Mouse (Mus musculus) olfactory bulb, adult 2 months (tissue): ENCODE measurements around the gene Sirt5. TPM values are rescaled to one million over a fixed set of nuclear protein-coding genes. Genes with fewer than 3 reads are reported as not detected.

Source experiments
- H3K27ac ChIP-seq: fragments of 200-500 bp; 2 replicates; pipeline ENCODE4 v1.5.1; 2012; ENCODE audit warnings: low read depth, low read length; ENCODE audit not compliant: insufficient read depth
- H3K4me1 ChIP-seq: fragments of 200-500 bp; 2 replicates; pipeline ENCODE4 v1.6.1; 2012; ENCODE audit warnings: low read length; ENCODE audit not compliant: control insufficient read depth, insufficient read depth
- H3K4me3 ChIP-seq: fragments of 200-500 bp; 2 replicates; pipeline ENCODE4 v1.5.1; 2012; ENCODE audit warnings: mild to moderate bottlenecking, low read depth, low read length, moderate library complexity; ENCODE audit not compliant: insufficient read depth
- CTCF ChIP-seq: fragments of 200-500 bp; IDR thresholded peaks from 2 replicates; pipeline ENCODE4 v1.5.1; 2012; ENCODE audit warnings: low read depth, mild to moderate bottlenecking, low read length, moderate library complexity; ENCODE audit not compliant: insufficient read depth
- POLR2A ChIP-seq: fragments of 200-500 bp; IDR thresholded peaks from 2 replicates; pipeline ENCODE4 v1.6.1; 2012; ENCODE audit warnings: mild to moderate bottlenecking, low read depth, low read length, moderate library complexity; ENCODE audit not compliant: insufficient read depth
- WGBS: fragments of 180-500 bp; shearing (Covaris S2); methylation state at CpG from one replicate; pipeline ENCODE4 v1.1.7; 2018; 5-methylcytosine and 5-hydroxymethylcytosine counted together
- polyA plus RNA-seq: library from polyadenylated mRNA; stranded (reverse); fragments of >200 nt; gene quantifications from 2 replicates; pipeline ENCODE4 v1.2.4, GENCODE M21; 2012; ENCODE audit warnings: low replicate concordance; ENCODE audit not compliant: missing spikeins, insufficient read depth, insufficient read length

Gene Sirt5
- polyA plus RNA-seq, 1 experiment = not detected

DNA sequence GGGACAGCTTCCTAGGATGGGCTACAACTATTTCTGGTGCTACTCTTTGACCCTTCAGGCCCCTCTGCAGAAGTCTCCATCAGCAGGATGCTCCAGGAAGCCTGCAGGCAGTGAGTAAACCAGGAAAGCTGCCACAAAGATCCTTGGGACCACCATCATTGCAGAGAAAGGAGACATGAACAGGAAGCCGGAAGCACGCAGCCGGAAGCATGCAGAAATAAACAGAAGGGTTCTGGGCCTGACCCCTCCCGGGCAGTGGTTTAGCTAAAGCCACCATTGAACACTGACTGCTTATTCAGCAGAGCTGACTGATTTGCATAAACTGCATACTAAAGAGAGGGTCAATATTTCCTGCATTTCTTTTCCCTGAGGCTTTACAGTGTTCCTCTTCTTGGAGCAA, 26.7 kb upstream of the Sirt5 start:
- Histone ChIP-seq H3K4me3 (no peak overlapping the region), H3K4me1 (no peaks in the 10 kb centered on the region), H3K27ac (no peak overlapping the region)
- TF ChIP-seq CTCF (no peak), POLR2A (no peak)
- 66% methylated on average over 4 of the region's 4 CpGs for WGBS

DNA sequence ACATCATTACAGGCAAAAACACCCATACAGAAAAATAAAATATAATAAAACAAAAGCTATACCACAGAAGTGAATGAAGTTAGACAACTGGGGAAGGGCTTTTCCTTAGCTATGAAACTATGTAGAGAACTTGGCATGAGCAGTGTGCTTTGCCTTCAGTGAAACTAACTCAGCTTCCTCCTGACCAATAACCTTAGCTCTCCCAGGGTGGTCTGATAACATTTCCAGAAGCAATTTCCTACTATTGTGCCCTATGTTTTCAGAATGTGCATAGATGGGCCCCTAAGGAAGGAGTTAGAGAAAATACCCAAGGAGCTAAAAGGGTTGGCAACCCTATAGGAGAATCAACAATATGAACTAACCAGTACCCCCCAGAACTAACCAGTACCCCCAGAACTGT, 18.5 kb upstream of the Sirt5 start:
- H3K4me1 ChIP-seq = peaks cover 4% of the 10 kb centered on the region; the same call in 1 of the 2 replicates
- no peak overlapping the region for H3K27ac ChIP-seq
- no peak for TF ChIP-seq CTCF
- TF ChIP-seq POLR2A = no peak
- no peak overlapping the region for H3K4me3 ChIP-seq

DNA sequence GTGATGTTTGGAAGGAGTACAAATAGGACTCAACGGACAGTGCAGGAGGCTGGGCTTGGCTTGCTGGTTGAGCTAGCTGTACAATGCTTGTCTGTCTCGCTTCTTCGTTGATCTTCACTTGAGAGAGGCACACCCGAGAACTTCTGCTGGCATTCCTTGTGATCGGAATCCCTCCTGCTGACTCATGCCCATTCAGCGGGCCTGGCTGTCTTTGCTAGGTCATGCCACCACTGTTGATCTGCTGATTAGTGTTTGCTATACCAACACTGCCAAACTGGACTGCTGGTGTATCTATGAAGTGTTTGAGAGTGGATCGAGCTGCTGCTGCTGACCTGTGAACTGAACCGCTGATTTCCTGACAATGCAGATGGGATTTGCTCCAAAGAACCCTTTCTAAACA, 15.9 kb upstream of the Sirt5 start:
- 81% methylated on average over 8 of the region's 8 CpGs for WGBS
- Histone ChIP-seq H3K27ac (no peak overlapping the region), H3K4me3 (no peak overlapping the region), H3K4me1 (peaks cover 4% of the 10 kb centered on the region; the same call in 1 of the 2 replicates)
- TF ChIP-seq CTCF (no peak), POLR2A (no peak)

DNA sequence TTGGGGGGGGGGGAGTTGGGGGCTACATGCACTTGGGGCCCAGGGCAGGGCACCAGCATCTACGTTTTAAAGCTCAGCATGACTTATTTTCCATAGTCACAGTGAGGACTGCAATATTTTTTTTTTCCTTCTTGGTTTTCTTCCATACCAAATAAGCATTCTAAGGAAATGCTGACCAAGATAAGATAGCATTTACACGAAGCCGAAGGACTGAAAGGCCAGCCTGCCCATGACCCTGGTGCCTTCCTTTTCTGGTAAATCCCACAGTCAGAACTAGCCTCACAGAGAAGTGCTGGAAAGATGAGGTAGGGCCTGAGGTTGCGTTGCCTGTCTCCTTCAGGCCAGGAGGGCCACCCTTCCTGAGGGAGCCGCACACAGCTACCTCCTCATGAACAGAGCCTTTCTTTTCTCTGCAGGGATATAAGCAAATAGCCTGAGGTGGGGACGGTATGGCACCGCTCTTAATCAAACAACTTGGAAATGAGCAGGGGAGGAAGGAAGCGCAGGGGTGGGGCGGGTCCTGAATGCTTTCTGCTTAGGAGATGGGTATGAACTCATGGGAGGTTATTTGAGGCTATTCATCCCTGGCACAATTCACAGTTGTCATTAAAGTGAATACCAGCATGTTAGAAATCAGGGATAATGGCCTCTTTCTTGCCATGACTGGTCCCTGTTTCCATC, 14.7 kb upstream of the Sirt5 start:
- no peak overlapping the region for H3K27ac ChIP-seq
- WGBS = 74% methylated on average over 9 of the region's 9 CpGs
- no peak for TF ChIP-seq CTCF
- H3K4me1 ChIP-seq = peaks cover 4% of the 10 kb centered on the region; the same call in 1 of the 2 replicates
- no peak overlapping the region for H3K4me3 ChIP-seq

DNA sequence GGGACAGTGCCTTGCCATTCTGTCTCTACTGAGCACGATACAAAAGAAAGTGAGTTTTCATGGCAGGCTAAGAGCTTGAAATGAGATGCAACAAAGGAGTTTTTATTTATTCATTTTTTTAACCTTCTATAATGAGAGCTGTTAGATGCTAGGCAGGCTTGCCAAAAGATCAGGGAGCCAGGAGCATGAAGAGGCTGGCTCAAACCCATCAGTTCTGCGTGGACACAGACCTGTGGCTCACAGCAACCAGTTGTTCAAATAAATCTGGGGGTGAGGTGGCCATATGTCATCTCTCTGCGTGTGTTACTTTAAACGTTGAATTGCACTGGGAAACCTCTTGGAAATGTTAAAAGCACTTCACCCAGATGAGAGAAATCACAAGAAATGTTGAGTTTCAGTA, 11.9 kb upstream of the Sirt5 start:
- TF ChIP-seq POLR2A = no peak
- no peak overlapping the region for H3K27ac ChIP-seq
- 63% methylated on average over 4 of the region's 4 CpGs for WGBS

DNA sequence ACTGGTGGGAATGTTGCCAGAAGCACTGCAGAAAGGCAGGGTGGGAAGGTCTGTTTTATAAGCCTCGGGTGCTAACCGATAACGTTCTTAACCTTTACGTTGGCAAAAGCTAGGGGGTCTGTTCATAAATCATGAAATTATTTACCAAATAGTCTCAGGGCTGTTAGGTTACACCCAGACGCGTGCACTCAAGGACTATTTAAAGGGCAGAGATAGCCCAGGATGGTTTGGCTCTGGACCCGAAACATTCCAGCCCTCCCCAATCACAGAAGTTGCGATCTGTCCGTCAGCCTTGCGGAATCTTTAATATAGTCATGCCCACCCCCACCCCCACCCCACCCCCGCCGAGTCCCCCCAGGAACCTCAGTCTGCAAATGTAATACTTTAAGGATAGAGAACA, 10.9 kb upstream of the Sirt5 start:
- no peak overlapping the region for H3K4me3 ChIP-seq
- no peak overlapping the region for H3K27ac ChIP-seq
- TF ChIP-seq CTCF (no peak), POLR2A (no peak)
- WGBS = 87% methylated on average over 12 of the region's 12 CpGs
- H3K4me1 ChIP-seq = peaks cover 9% of the 10 kb centered on the region

More for the DNA sequence above, 11.9 kb upstream of the Sirt5 start:
- H3K4me1 ChIP-seq = peaks cover 9% of the 10 kb centered on the region
- H3K4me3 ChIP-seq = no peak overlapping the region

DNA sequence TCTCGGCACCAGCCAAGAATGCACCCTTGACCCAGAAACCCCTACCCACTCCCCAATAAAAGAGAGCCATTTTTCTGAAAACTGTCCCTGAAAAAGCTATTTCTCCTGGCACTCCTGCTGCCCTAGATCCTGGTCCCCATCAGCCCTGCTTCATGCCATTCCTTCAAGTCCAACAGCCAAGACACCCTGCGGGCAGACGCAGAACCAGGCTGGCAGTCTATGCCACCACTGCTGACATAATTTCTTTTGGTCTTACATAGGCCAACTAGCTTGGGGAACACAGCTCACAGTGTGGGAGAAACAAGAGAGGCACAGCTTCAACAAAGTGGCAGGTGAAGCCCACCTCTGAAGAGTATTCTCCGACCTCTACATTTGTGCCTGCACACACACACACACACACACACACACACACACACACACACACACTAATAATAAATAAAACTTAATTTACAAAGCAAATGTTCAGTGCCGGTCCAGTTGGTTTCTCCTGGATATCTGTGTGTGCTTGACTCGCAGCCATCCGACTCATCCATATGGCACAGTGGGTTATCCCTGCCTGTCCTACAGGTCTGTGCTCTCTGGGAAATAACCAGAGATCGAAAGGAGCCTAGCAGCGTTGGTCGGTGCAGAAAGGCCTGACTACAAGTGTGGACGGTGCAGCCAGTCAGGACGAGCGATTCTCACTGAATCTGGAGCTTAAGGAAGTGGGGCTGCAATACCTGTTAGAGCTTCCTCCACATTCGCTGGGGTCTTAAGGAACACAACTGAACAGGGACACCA, 8.8 kb upstream of the Sirt5 start:
- Histone ChIP-seq H3K4me1 (peaks cover 5% of the 10 kb centered on the region), H3K4me3 (no peak overlapping the region), H3K27ac (no peak overlapping the region)
- TF ChIP-seq CTCF (no peak), POLR2A (no peak)
- 88% methylated on average over 14 of the region's 14 CpGs for WGBS

DNA sequence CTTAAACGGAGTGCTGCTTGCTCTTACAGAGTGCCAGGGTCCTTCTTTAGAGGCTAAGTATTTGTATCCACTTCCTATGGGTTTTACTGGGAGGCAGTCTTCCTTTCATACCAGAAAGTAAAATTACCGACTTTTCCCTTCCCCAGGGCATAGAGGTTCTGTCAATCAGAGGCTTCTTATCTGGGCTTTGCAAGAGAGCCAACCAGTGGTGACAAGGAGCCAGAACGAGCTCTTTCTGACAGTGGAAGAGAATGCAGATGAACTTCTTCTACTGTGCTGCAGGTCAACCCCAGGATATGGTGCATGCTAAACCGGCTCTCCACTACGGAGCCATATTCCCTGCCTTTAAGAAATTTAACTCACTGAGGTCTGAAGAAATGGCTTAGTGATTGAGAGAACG, 4.8 kb upstream of the Sirt5 start:
- Histone ChIP-seq H3K4me1 (peaks cover 8% of the 10 kb centered on the region), H3K4me3 (no peak overlapping the region), H3K27ac (no peak overlapping the region)
- WGBS = 71% methylated on average over 6 of the region's 6 CpGs
- no peak for TF ChIP-seq POLR2A
- no peak for TF ChIP-seq CTCF

DNA sequence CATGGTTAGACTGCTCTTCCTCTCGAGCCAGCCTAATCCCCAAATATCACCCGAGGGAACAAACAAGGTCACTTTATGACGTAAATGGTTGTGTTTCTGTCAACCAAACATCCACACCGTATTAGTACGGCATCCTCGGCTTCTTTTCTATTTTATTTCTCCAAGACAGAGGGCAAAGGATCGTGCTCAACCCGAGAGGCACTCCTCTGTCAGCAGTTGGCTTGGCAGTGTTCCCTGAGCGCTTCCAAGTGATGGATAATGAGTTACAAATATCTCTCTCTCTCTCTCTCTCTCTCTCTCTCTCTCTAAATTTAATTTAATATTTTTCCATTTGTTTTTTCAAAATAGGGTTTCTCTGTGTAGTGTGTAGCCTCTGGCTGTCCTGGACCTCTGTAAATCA, 2.9 kb upstream of the Sirt5 start:
- no peak for TF ChIP-seq POLR2A
- no peak for TF ChIP-seq CTCF
- H3K27ac ChIP-seq = no peak overlapping the region
- H3K4me1 ChIP-seq = peaks cover 8% of the 10 kb centered on the region
- H3K4me3 ChIP-seq = no peak overlapping the region
- WGBS = 79% methylated on average over 9 of the region's 9 CpGs

DNA sequence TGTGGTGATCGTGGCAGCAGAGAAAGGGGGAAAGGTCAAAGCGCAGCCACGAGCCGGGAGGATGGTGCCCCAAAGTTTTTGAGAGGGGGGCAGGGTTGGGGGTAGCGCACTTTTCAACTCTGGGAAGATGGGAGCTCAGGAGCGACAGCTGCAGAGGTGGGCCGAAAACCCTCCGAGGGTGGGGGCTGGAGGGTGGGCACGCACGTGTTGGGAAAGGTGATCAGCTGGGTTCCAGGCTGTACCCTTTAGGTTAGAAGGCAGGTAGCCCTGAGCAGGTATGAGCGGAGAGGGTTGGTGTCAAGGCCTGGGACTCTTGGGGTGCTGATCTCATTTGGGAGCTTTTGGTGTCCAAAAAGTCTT, 509 bp downstream of the Sirt5 start:
- TF ChIP-seq POLR2A = no peak
- peaks cover 8% of the 10 kb centered on the region for H3K4me1 ChIP-seq
- WGBS = 10% methylated on average over 11 of the region's 11 CpGs
- H3K4me3 ChIP-seq = peak overlapping the region; percentile 74
- H3K27ac ChIP-seq = peak overlapping the region; percentile 48
